Mouse (Mus musculus): Measurements from ENCODE around the gene Bace2. TPM values are rescaled to one million over a fixed set of nuclear protein-coding genes. Genes with fewer than 3 reads are reported as not detected.

The Bace2 gene
- polyA plus RNA-seq, 1 experiment from 2014 or later: 1.4 TPM

GRCm38 (mm10) chr16:97391289-97391688 is 34.7 kb downstream of the Bace2 start:
- Histone ChIP-seq H3K4me1 (ENCODE audit: control insufficient read depth, insufficient read depth, low read length) (no peaks in the 10 kb centered on the region), H3K27me3 (ENCODE audit: control insufficient read depth, insufficient read depth, low read length) (no peaks in the 10 kb centered on the region), H3K4me3 (ENCODE audit: low read depth, low read length) (no peak overlapping the region), H3K9ac (ENCODE audit: low read length) (no peak overlapping the region), H3K27ac (replicated peaks; ENCODE audit: low read depth, low read length) (no peak overlapping the region), H3K9me3 (ENCODE audit: control insufficient read depth, low read length) (no peaks in the 10 kb centered on the region), H3K36me3 (ENCODE audit: control insufficient read depth, insufficient read depth, low read length) (no peaks in the 10 kb centered on the region), H3K4me2 (ENCODE audit: low read depth, severe bottlenecking) (no peak overlapping the region)
- WGBS: 11% methylated on average over 2 of the region's 2 CpGs
- DNase-seq (ENCODE audit: low spot score) (peak; percentile 22), ATAC-seq (ENCODE audit: insufficient number of reproducible peaks, low FRiP score, low TSS enrichment, low read depth) (no peak)

GRCm38 (mm10) chr16:97391701-97392384 is 35.3 kb downstream of the Bace2 start:
- H3K27ac ChIP-seq (replicated peaks; ENCODE audit: low read depth, low read length): no peak overlapping the region
- H3K36me3 ChIP-seq (ENCODE audit: control insufficient read depth, insufficient read depth, low read length): no peaks in the 10 kb centered on the region
- ATAC-seq (ENCODE audit: insufficient number of reproducible peaks, low FRiP score, low TSS enrichment, low read depth): no peak
- H3K27me3 ChIP-seq (ENCODE audit: control insufficient read depth, insufficient read depth, low read length): no peaks in the 10 kb centered on the region
- 7% methylated on average over 3 of the region's 3 CpGs for WGBS
- H3K4me2 ChIP-seq (ENCODE audit: low read depth, severe bottlenecking): no peak overlapping the region
- no peak overlapping the region for H3K4me3 ChIP-seq (ENCODE audit: low read depth, low read length)
- no peak overlapping the region for H3K9ac ChIP-seq (ENCODE audit: low read length)
- DNase-seq (ENCODE audit: low spot score): no peak
- no peaks in the 10 kb centered on the region for H3K4me1 ChIP-seq (ENCODE audit: control insufficient read depth, insufficient read depth, low read length)
- no peaks in the 10 kb centered on the region for H3K9me3 ChIP-seq (ENCODE audit: control insufficient read depth, low read length)

- Histone ChIP-seq H3K4me1 (ENCODE audit: control insufficient read depth, insufficient read depth, low read length) (no peaks in the 10 kb centered on the region), H3K27ac (replicated peaks; ENCODE audit: low read depth, low read length) (no peak overlapping the region), H3K27me3 (ENCODE audit: control insufficient read depth, insufficient read depth, low read length) (no peaks in the 10 kb centered on the region), H3K4me2 (ENCODE audit: low read depth, severe bottlenecking) (no peak overlapping the region), H3K9me3 (ENCODE audit: control insufficient read depth, low read length) (no peaks in the 10 kb centered on the region), H3K9ac (ENCODE audit: low read length) (no peak overlapping the region), H3K4me3 (ENCODE audit: low read depth, low read length) (no peak overlapping the region), H3K36me3 (ENCODE audit: control insufficient read depth, insufficient read depth, low read length) (no peaks in the 10 kb centered on the region)
- 91% methylated on average over 4 of the region's 4 CpGs for WGBS
- DNase-seq (ENCODE audit: low spot score): no peak
- no peak for ATAC-seq (ENCODE audit: insufficient number of reproducible peaks, low FRiP score, low TSS enrichment, low read depth)
Observed at GRCm38 (mm10) chr16:97396436-97396835, 39.9 kb downstream of the Bace2 start.

- no peaks in the 10 kb centered on the region for H3K9me3 ChIP-seq (ENCODE audit: control insufficient read depth, low read length)
- H3K4me1 ChIP-seq (ENCODE audit: control insufficient read depth, insufficient read depth, low read length): no peaks in the 10 kb centered on the region
- no peak overlapping the region for H3K9ac ChIP-seq (ENCODE audit: low read length)
- H3K4me2 ChIP-seq (ENCODE audit: low read depth, severe bottlenecking): no peak overlapping the region
- H3K27ac ChIP-seq (replicated peaks; ENCODE audit: low read depth, low read length): no peak overlapping the region
- ATAC-seq (ENCODE audit: insufficient number of reproducible peaks, low FRiP score, low TSS enrichment, low read depth) (no peak), DNase-seq (ENCODE audit: low spot score) (no peak)
- 92% methylated on average over 2 of the region's 2 CpGs for WGBS
- no peak overlapping the region for H3K4me3 ChIP-seq (ENCODE audit: low read depth, low read length)
- H3K36me3 ChIP-seq (ENCODE audit: control insufficient read depth, insufficient read depth, low read length): no peaks in the 10 kb centered on the region
- no peaks in the 10 kb centered on the region for H3K27me3 ChIP-seq (ENCODE audit: control insufficient read depth, insufficient read depth, low read length)
Observed at GRCm38 (mm10) chr16:97397945-97398531, 41.5 kb downstream of the Bace2 start.

GRCm38 (mm10) chr16:97399991-97400390 is 43.4 kb downstream of the Bace2 start:
- Histone ChIP-seq H3K9ac (ENCODE audit: low read length) (no peak overlapping the region), H3K36me3 (ENCODE audit: control insufficient read depth, insufficient read depth, low read length) (no peaks in the 10 kb centered on the region), H3K4me2 (ENCODE audit: low read depth, severe bottlenecking) (no peak overlapping the region), H3K4me1 (ENCODE audit: control insufficient read depth, insufficient read depth, low read length) (no peaks in the 10 kb centered on the region), H3K27me3 (ENCODE audit: control insufficient read depth, insufficient read depth, low read length) (no peaks in the 10 kb centered on the region), H3K4me3 (ENCODE audit: low read depth, low read length) (no peak overlapping the region), H3K9me3 (ENCODE audit: control insufficient read depth, low read length) (no peaks in the 10 kb centered on the region), H3K27ac (replicated peaks; ENCODE audit: low read depth, low read length) (no peak overlapping the region)
- ATAC-seq (ENCODE audit: insufficient number of reproducible peaks, low FRiP score, low TSS enrichment, low read depth) (no peak), DNase-seq (ENCODE audit: low spot score) (no peak)
- 79% methylated on average over 4 of the region's 4 CpGs for WGBS

GRCm38 (mm10) chr16:97401741-97402140 is 45.2 kb downstream of the Bace2 start:
- no peak for ATAC-seq (ENCODE audit: insufficient number of reproducible peaks, low FRiP score, low TSS enrichment, low read depth)
- Histone ChIP-seq H3K4me2 (ENCODE audit: low read depth, severe bottlenecking) (no peak overlapping the region), H3K9ac (ENCODE audit: low read length) (no peak overlapping the region), H3K4me3 (ENCODE audit: low read depth, low read length) (no peak overlapping the region), H3K27ac (replicated peaks; ENCODE audit: low read depth, low read length) (no peak overlapping the region), H3K27me3 (ENCODE audit: control insufficient read depth, insufficient read depth, low read length) (no peaks in the 10 kb centered on the region), H3K4me1 (ENCODE audit: control insufficient read depth, insufficient read depth, low read length) (no peaks in the 10 kb centered on the region), H3K36me3 (ENCODE audit: control insufficient read depth, insufficient read depth, low read length) (no peaks in the 10 kb centered on the region), H3K9me3 (ENCODE audit: control insufficient read depth, low read length) (no peaks in the 10 kb centered on the region)
- no peak for DNase-seq (ENCODE audit: low spot score)

GRCm38 (mm10) chr16:97402213-97402785 is 45.8 kb downstream of the Bace2 start:
- Histone ChIP-seq H3K4me2 (ENCODE audit: low read depth, severe bottlenecking) (no peak overlapping the region), H3K27ac (replicated peaks; ENCODE audit: low read depth, low read length) (no peak overlapping the region), H3K9me3 (ENCODE audit: control insufficient read depth, low read length) (no peaks in the 10 kb centered on the region), H3K36me3 (ENCODE audit: control insufficient read depth, insufficient read depth, low read length) (no peaks in the 10 kb centered on the region), H3K4me3 (ENCODE audit: low read depth, low read length) (no peak overlapping the region), H3K9ac (ENCODE audit: low read length) (no peak overlapping the region), H3K27me3 (ENCODE audit: control insufficient read depth, insufficient read depth, low read length) (no peaks in the 10 kb centered on the region), H3K4me1 (ENCODE audit: control insufficient read depth, insufficient read depth, low read length) (no peaks in the 10 kb centered on the region)
- no peak for DNase-seq (ENCODE audit: low spot score)
- 84% methylated on average over 4 of the region's 4 CpGs for WGBS
- no peak for ATAC-seq (ENCODE audit: insufficient number of reproducible peaks, low FRiP score, low TSS enrichment, low read depth)

- H3K9me3 ChIP-seq (ENCODE audit: control insufficient read depth, low read length): no peaks in the 10 kb centered on the region
- 90% methylated on average over 5 of the region's 5 CpGs for WGBS
- no peaks in the 10 kb centered on the region for H3K36me3 ChIP-seq (ENCODE audit: control insufficient read depth, insufficient read depth, low read length)
- no peaks in the 10 kb centered on the region for H3K27me3 ChIP-seq (ENCODE audit: control insufficient read depth, insufficient read depth, low read length)
- DNase-seq (ENCODE audit: low spot score) (no peak), ATAC-seq (ENCODE audit: insufficient number of reproducible peaks, low FRiP score, low TSS enrichment, low read depth) (no peak)
- H3K4me2 ChIP-seq (ENCODE audit: low read depth, severe bottlenecking): no peak overlapping the region
- H3K9ac ChIP-seq (ENCODE audit: low read length): no peak overlapping the region
- H3K4me3 ChIP-seq (ENCODE audit: low read depth, low read length): no peak overlapping the region
- no peak overlapping the region for H3K27ac ChIP-seq (replicated peaks; ENCODE audit: low read depth, low read length)
- no peaks in the 10 kb centered on the region for H3K4me1 ChIP-seq (ENCODE audit: control insufficient read depth, insufficient read depth, low read length)
Observed at GRCm38 (mm10) chr16:97405476-97406012, 49.0 kb downstream of the Bace2 start.

All from limb, embryonic 11.5 days (tissue).